Mouse (Mus musculus) forebrain, embryonic 11.5 days (tissue): ENCODE data around the gene Pdrg1. TPM values are rescaled to one million over a fixed set of nuclear protein-coding genes. Genes with fewer than 3 reads are reported as not detected.

Experiments
- ATAC-seq: fragments of 200-750 bp; cut with Nextera tagmentation; replicated peaks from 2 replicates; pipeline ENCODE4 v1.8.0; 2017; ENCODE audit warnings: moderate TSS enrichment; ENCODE audit not compliant: low FRiP score
- DNase-seq: peaks from one replicate; pipeline ENCODE4 v3.0.0-alpha.2; 2017; ENCODE audit warnings: low spot score
- H3K27ac ChIP-seq: fragments of 300-500 bp; sonication (generic); 2 replicates; pipeline ENCODE4 v1.5.1; 2014; ENCODE audit warnings: low read depth, low read length
- H3K27me3 ChIP-seq: fragments of 300-500 bp; sonication (generic); 2 replicates; pipeline ENCODE4 v1.6.1; 2014; ENCODE audit warnings: mild to moderate bottlenecking, low read length, mixed read lengths; ENCODE audit not compliant: control insufficient read depth, insufficient read depth
- H3K36me3 ChIP-seq: fragments of 300-500 bp; sonication (generic); 2 replicates; pipeline ENCODE4 v1.6.1; 2014; ENCODE audit warnings: mild to moderate bottlenecking, low read length, moderate library complexity, mixed read lengths; ENCODE audit not compliant: control insufficient read depth, insufficient read depth
- H3K4me1 ChIP-seq: fragments of 300-500 bp; sonication (generic); replicated peaks from 2 replicates; pipeline ENCODE4 v1.6.1; 2014; ENCODE audit warnings: low read length, mixed read lengths; ENCODE audit not compliant: control insufficient read depth, insufficient read depth
- H3K4me2 ChIP-seq: fragments of 300-500 bp; sonication (generic); 2 replicates; pipeline ENCODE4 v1.6.1; 2014; ENCODE audit warnings: low read depth, mild to moderate bottlenecking, low read length, moderate library complexity, mixed read lengths; ENCODE audit not compliant: severe bottlenecking
- H3K4me3 ChIP-seq: fragments of 300-500 bp; sonication (generic); 2 replicates; pipeline ENCODE4 v1.5.1; 2014; ENCODE audit warnings: low read depth, low read length
- H3K9ac ChIP-seq: fragments of 300-500 bp; sonication (generic); 2 replicates; pipeline ENCODE4 v1.6.1; 2014; ENCODE audit warnings: low read length
- H3K9me3 ChIP-seq: fragments of 300-500 bp; sonication (generic); 2 replicates; pipeline ENCODE4 v1.6.1; 2016; ENCODE audit warnings: low read length, mixed read lengths; ENCODE audit not compliant: control insufficient read depth
- WGBS: fragments of 180-500 bp; shearing (Covaris S2); extraction: QIAGEN DNeasy Blood & Tissue Kit; methylation state at CpG from one replicate; pipeline ENCODE4 v1.1.7; 2014; 5-methylcytosine and 5-hydroxymethylcytosine counted together
- polyA plus RNA-seq: library from polyadenylated mRNA; unstranded; fragments of >200 nt; fragmentation: Nextera tagmentation; extraction: Ambion mirVana; gene quantifications from 2 replicates; pipeline ENCODE4 v1.2.1, GENCODE M21; 2014

Gene Pdrg1
- polyA plus RNA-seq, 1 experiment from 2014 or later = 64.9 TPM

- Histone ChIP-seq H3K36me3 (no peaks in the 10 kb centered on the region), H3K27ac (no peak overlapping the region), H3K4me1 (no peaks in the 10 kb centered on the region), H3K9ac (no peak overlapping the region), H3K9me3 (no peaks in the 10 kb centered on the region), H3K4me2 (no peak overlapping the region), H3K4me3 (no peak overlapping the region), H3K27me3 (no peaks in the 10 kb centered on the region)
- 63% methylated on average over 3 of the region's 3 CpGs for WGBS
- no peak for DNase-seq
- ATAC-seq = no peak
These were observed 5.9 kb upstream of the Pdrg1 start for GRCm38 (mm10) chr2:153021163-153021562.

GRCm38 (mm10) chr2:153019355-153019754 is 4.1 kb upstream of the Pdrg1 start:
- no peak overlapping the region for H3K27ac ChIP-seq
- no peaks in the 10 kb centered on the region for H3K9me3 ChIP-seq
- no peak for DNase-seq
- H3K9ac ChIP-seq = no peak overlapping the region
- no peaks in the 10 kb centered on the region for H3K27me3 ChIP-seq
- H3K4me2 ChIP-seq = no peak overlapping the region
- no peaks in the 10 kb centered on the region for H3K36me3 ChIP-seq
- 92% methylated on average over 3 of the region's 3 CpGs for WGBS
- H3K4me3 ChIP-seq = no peak overlapping the region
- ATAC-seq = no peak
- H3K4me1 ChIP-seq = peaks cover 3% of the 10 kb centered on the region

GRCm38 (mm10) chr2:153016786-153017185 is 1.6 kb upstream of the Pdrg1 start:
- 45% methylated on average over 5 of the region's 5 CpGs for WGBS
- Histone ChIP-seq H3K27me3 (no peaks in the 10 kb centered on the region), H3K4me3 (no peak overlapping the region), H3K4me2 (no peak overlapping the region), H3K9ac (no peak overlapping the region), H3K9me3 (no peaks in the 10 kb centered on the region), H3K27ac (no peak overlapping the region), H3K4me1 (peaks cover 8% of the 10 kb centered on the region), H3K36me3 (no peaks in the 10 kb centered on the region)
- DNase-seq (no peak), ATAC-seq (no peak)

GRCm38 (mm10) chr2:153015804-153016203 is 577 bp upstream of the Pdrg1 start:
- Histone ChIP-seq H3K9me3 (no peaks in the 10 kb centered on the region), H3K27me3 (no peaks in the 10 kb centered on the region), H3K27ac (no peak overlapping the region), H3K4me2 (no peak overlapping the region), H3K4me3 (no peak overlapping the region), H3K4me1 (peaks cover 8% of the 10 kb centered on the region), H3K9ac (no peak overlapping the region), H3K36me3 (peaks cover 2% of the 10 kb centered on the region; the same call in 1 of the 2 replicates)
- DNase-seq (no peak), ATAC-seq (no peak)
- 46% methylated on average over 7 of the region's 8 CpGs for WGBS

GRCm38 (mm10) chr2:153013724-153014515 is 1.3 kb downstream of the Pdrg1 start:
- ATAC-seq (no peak), DNase-seq (no peak)
- Histone ChIP-seq H3K36me3 (peaks cover 2% of the 10 kb centered on the region; the same call in 1 of the 2 replicates), H3K4me1 (peaks cover 8% of the 10 kb centered on the region), H3K4me3 (peak overlapping the region; percentile 85), H3K27ac (no peak overlapping the region), H3K9me3 (no peaks in the 10 kb centered on the region), H3K9ac (peak overlapping the region; percentile 75), H3K4me2 (peak overlapping the region; percentile 86), H3K27me3 (no peaks in the 10 kb centered on the region)
- WGBS = 94% methylated on average over 11 of the region's 11 CpGs

- peaks cover 2% of the 10 kb centered on the region; the same call in 1 of the 2 replicates for H3K36me3 ChIP-seq
- peaks cover 6% of the 10 kb centered on the region for H3K4me1 ChIP-seq
- 91% methylated on average over 12 of the region's 12 CpGs for WGBS
- no peak overlapping the region for H3K4me3 ChIP-seq
- no peak for DNase-seq
- H3K4me2 ChIP-seq = no peak overlapping the region
- no peaks in the 10 kb centered on the region for H3K27me3 ChIP-seq
- no peaks in the 10 kb centered on the region for H3K9me3 ChIP-seq
- H3K27ac ChIP-seq = no peak overlapping the region
- no peak for ATAC-seq
- no peak overlapping the region for H3K9ac ChIP-seq
These were observed 5.8 kb downstream of the Pdrg1 start for GRCm38 (mm10) chr2:153009192-153009973.

- 89% methylated on average over 3 of the region's 3 CpGs for WGBS
- DNase-seq = no peak
- Histone ChIP-seq H3K9ac (no peak overlapping the region), H3K27ac (no peak overlapping the region), H3K9me3 (no peaks in the 10 kb centered on the region), H3K4me2 (no peak overlapping the region), H3K4me3 (no peak overlapping the region), H3K4me1 (peaks cover 3% of the 10 kb centered on the region; the same call in 1 of the 2 replicates), H3K27me3 (no peaks in the 10 kb centered on the region), H3K36me3 (peaks cover 2% of the 10 kb centered on the region; the same call in 1 of the 2 replicates)
- no peak for ATAC-seq
These were observed 9.2 kb downstream of the Pdrg1 start for GRCm38 (mm10) chr2:153005981-153006380.

GRCm38 (mm10) chr2:153003681-153004338 is 11.4 kb downstream of the Pdrg1 start:
- Histone ChIP-seq H3K4me3 (no peak overlapping the region), H3K4me1 (peaks cover 3% of the 10 kb centered on the region; the same call in 1 of the 2 replicates), H3K27ac (peak overlapping the region; percentile 32; the same call in 1 of the 2 replicates), H3K4me2 (no peak overlapping the region), H3K9me3 (no peaks in the 10 kb centered on the region), H3K36me3 (no peaks in the 10 kb centered on the region), H3K9ac (no peak overlapping the region), H3K27me3 (no peaks in the 10 kb centered on the region)
- 53% methylated on average over 13 of the region's 13 CpGs for WGBS
- DNase-seq (no peak), ATAC-seq (0 out of 2 replicates have a peak, but pooled peaks have one; percentile 7)
